Mouse (Mus musculus) kidney, adult 8-10 months (tissue): ENCODE measurements at regions not wholly inside any gene's neighbourhood (a gene's known extent, or its start where the extent isn't known, plus 50 kb on each side); places are given as distances from the start of the nearest gene placed in this dataset.

Experiments used
- DNase-seq, 2 experiments: peaks; one replicate each; pipeline ENCODE4 v3.0.0; 2022

DNA sequence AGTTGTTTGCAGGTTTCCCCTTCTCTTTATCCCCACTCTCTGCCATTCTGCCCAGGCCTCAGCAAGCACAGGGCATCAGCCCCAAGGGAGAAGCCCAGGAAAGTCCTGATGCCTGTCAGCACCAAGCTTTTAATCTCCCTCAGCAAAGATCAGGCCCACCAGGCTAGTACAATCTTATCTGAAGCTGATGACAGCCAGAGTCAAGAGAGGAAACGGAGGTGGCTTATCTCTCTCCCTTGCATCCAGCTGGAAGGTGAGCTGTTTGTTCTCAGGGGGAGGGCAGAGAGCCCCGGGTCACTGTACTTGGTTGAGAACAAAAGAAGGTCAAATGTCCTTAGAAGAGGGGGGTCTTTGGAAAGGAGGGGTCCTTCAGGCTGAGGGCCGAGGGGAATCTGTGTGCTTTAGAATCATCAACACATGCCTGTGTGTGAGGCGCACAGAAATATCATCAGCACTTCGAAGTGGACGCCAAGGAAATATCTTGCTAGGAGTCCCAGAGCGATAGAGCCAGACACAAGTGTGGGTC, 246.8 kb downstream of the Rybp start:
- DNase-seq, result no peak

DNA sequence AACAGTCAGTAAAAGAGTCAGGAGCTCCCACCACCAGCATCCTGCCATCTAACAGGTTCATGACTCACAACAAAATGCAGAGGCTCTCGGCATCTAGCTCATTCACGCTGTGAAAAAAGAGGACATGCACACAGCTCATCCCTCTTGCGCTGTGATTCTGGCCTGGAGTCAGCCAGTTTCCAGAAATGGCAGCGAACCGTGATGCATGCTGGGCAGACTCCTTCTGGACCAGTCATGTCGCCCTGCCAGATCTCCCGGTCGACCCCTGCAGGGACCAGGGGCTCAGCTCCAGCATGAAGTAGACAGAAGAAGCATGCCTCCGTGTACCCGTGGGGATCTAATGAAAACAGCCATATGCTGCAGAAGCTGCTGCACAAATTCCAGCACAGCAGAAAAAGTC, 254.6 kb downstream of the Rybp start:
- peak in 1 of 2 experiments; percentile 14 for DNase-seq

DNA sequence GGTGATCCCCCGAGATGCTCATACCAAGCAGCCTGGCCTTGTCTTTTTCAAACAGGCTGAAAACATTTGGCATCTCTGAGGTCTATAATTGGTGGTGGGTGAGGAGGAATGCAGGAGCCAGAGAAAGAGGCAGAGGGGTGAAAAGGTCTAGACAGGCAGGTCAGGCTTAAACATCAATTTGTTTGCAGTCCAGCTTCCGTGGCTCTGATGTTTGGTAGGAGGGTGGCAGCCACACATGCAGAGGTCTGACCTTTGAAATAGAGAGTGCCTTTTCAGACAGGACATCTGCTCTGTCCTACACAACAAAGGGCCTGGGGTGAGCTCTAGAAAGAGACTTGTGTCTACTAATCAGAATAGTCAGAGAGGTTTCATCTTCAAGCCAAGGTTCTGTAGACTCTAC, 256.8 kb downstream of the Rybp start:
- DNase-seq, result no peak

DNA sequence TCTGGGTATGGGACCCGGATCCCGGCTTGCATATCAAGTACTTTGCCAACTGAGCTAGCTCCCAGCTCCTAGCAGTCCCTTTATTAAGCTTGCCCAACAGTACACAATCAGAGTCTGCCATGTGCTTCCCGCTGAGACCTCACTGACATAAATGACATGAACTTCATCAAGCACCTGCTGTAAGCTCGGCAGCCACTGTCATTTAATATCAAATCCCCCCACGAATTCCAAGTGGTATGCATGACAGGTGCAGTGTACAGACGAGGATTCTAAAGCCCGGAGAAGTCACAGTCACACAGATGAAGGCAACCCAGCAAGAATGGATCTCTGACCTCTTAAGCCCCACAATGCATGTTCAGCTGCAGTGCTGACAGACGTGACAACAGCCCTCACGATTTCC, 257.3 kb downstream of the Rybp start:
- DNase-seq, result no peak

DNA sequence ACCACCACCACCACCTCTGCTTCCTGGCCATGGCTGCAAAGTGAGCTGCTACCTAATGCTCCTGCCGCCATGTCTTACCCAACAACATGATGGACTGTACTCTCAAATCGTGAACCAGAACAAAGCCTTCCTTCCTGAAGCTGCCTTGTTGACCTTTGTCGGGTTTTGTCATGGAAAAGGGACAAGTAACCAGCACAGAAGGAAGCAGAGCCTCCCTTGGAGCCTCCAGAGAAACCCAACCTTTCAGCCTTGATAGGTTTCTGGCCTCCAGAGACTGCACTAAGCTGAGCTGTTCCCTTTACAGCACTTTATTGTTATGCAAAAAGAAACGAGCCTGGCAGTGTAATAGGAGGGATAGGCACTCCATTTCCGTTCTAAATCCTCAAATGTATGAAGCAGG, 259.8 kb downstream of the Rybp start:
- DNase-seq, result no peak

DNA sequence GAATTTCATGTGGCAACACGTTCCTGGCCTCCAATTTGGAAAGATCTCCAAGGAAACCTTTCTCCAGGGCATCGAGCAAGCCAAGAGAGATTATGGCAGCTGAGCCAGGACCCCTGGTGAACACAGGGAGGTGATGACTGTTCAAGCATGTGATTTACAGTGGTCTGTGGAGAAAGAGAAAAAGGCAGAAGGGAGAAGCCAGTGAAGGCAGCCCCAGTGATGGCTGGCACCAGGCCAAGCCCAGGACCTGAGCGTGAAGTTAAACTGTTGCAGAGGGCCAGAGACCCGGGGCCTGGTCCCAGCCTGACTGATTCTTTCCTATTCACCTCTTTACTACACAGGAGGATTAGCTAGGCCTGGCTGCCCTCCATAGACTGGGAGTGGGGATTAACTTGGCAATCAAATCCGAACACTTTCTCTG, 261.7 kb downstream of the Rybp start:
- no peak for DNase-seq

DNA sequence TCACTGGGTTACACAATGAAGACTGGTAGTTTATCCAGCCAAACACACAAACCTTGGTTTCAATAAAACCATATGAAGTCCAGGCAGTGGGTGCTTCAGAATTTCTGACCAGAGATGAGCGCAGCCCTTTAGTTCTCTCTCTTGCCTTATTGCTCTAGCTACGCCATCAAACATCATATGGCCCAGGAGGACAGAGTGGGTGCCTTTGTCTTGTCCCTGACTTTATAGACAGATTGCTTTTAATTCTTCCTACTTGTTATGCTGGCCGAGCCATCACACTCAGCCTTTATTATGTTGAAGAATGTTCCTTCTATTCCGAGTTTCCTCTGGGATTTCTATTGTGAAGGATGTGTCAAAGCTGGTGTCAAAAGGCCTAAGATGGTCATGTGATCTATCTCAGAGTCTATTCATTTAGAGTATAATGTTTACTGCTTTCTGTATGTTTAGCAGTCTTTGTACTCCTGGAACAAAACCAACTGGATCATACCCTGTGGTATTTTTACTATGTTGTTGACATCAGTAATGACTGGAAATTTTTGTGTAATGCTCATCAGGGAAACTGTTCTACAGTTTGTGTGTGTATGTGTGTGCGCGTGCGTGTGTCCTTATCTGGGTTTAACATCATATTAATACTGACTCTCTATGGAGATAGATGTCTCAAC, 263.7 kb downstream of the Rybp start:
- no peak for DNase-seq

DNA sequence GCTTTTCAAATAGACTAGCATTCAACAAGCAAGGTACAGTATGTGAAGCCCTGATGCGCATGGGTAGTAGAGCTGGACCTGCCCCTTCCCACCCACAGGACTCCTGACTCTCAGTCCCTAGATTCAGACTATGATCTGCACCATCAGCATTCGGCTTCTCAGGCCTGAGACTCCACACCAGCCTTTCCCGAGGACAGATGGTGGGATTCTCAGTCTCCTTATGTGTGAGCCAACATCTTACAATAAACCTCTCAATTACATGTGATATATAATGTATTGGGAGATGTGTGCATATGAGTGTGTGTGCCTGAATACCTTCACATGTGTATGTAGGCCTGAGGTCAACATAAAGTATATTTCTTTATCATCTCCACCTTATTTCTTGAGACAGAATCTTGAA, 268.3 kb downstream of the Rybp start:
- no peak for DNase-seq

DNA sequence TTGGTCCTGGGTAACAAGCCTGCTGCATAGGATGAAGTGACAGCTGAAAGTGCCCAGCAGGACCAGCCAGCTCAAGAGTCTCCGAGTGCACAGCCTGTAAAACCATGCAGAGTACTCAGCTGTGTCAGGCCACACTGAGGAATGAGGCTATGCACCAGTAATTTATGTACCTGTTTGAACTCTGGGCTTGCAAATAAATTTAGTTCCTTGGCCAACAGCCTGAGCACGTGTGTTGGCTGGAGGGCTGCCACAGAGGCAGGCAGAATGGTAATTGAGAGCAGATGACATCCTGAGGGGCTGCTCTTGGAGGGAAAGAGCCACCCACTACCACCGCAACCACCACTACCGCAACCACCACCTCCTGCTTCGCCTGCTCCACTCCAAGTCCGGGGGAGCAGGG, 273.3 kb downstream of the Rybp start:
- peak; percentile 89 to 90 for DNase-seq

DNA sequence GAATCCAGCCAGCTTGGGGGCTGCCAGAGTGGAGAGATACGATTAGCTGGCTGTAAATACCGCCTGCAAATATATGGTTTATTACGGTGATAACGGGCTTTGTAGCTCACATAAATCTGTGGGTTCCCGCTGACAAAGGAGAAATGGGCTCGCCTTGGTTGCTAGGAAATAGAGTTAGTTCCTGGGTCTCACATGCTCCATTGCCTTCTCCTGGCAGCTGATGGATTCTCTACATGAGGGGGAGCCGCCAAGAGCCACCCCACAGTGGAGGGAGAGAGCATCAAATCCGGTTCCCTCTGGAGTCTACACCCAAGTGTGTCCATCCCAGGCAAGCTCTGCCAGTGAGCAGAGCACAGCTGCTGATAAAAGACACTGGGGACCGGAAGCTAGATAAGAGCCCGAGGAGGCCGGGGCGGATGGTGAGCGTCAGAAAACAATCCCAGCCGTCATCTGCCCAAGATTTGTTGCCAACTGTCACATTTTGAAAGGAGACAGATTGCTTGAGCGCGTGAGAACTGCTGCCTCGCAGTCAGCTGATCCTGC, 275.7 kb downstream of the Rybp start:
- DNase-seq, result peak; percentile 50 to 63

DNA sequence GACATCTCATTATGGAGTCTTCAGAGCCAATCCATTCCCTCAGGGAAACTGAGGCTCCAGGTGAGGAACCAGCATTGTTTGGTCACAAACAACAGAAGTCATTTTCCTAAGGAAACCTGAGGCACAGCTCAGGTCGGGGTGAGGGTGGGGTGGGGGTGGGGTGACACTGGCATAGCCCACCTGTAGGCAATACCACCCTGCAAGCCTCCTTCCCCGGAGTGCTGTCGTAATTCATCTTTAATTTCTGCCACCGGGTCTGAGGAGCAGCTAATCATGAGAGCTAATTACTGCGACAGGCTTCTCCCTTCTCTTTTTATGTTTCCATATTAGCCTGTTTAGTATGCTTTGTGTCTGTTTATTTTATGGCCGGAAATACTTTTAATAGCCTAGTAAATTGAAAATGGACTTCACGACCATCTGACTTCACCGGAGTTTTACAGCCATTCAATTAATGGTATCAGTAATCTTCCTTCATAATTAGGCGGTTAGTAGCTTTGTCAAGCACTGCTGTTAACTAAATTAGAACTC, 276.3 kb downstream of the Rybp start:
- no peak for DNase-seq

DNA sequence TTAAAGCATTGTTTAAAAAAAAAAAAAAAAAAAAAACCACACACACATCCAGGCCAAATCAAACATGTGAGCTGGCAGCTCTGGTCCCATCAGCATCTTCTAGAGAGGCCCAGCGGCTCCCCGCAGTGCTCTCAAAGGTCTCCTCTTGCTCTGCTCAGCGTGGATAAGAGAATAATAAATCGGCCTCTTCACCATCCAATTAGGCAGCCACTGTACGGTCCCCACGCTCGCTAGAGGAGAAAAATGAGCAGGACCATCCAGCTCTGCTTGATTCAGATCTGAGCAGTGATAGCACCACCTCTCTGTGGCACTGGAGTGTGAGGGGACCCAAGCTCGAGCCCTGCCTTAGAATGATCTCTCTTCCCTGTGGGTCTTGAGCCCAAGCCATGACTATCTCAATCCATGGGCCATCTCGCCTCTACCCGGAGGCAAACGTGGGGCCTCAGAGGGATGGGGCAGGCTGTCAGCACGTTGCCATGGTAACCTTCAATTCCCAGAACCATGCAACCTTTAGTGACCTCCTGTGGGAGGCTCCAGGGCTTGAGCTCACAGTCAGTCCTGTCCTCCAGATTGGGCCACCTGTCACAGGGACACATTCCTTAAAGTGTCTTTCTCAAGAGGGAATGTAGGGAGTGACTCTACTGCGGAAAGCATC, 273.6 kb upstream of the Prok2 start:
- DNase-seq, result no peak

DNA sequence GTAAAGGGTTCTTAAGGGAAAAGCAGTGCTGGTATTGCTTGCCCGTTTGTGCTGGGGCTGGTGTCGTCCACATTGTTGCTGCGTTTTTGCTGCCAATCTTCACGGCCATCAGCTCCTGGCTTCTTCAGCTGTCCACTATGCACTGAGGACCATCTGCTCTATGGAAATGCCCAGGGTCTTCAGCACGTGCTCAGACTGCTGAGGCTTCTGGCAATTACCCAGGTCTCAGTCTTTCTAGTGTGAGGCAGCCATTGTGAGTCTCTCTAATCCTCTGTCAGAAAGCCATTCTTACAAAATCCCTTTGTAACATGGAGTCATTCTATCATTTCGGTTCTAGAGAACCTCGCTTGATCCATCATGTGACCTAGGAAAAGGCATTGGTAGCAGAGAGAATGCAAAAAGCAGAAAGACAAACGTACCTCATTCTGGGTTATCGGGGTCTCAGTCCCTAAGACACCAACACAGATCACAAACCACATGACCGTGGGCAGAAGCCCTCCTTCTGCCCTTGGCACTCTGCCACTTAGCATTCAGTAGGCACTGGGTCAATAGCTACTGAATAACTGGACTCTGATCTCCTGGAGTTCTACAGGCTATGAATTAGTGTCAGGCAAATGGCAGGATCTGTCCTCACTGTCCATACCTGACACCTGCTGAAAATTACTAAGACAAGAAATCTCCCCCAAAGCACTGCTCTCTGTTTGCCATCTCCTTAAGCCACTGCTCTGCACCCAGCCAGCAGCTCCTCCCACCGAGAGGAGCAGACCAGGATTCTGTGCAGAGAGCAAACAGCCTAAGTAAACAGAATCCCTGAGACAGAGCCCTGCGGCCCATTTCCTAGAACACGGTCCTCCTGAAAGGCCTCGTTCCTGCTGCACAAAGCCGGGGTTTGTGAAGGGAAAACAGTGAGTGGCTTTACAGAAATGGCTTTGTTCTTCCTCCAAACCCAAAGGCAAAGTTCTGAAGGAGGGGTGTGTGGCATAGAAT, 270.1 kb upstream of the Prok2 start:
- no peak for DNase-seq

DNA sequence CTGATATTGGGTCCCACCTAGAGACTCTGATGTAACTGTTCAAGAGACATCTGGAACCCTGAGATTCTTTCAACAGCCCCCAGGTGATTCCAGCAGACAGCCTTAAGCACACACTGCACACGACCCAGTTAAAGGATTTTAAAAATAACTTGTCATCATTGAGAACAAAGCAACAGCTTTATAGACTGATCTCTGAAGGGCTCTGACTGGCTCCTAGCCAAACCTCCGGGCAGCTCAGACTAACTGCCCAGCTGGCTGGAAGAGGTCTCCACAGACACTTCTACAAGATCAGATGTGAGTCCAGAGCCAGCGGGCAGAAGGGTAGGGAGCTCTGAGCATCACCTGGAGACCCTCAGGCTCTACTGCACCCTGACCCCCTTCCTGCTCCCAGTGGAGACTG, 267.8 kb upstream of the Prok2 start:
- DNase-seq, result no peak

DNA sequence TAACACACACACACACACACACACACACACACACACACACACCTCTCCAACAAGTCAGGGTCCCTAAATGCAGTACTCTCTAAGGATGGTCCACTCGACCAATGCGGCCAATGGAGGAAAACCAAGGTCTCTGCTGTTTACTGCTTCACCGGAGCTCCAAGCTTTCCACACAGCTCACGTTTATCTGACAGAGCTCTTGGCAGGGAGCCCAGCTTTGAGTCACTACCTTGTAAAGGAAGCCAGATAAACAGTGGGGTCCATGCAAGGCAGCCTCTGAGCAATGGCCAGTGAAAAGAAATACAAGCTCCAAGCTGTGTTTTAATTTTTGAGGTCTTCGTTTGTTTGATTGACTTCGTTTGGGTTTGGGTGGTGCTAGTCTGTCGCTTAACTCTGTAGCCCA, 264.9 kb upstream of the Prok2 start:
- peak; percentile 60 to 71 for DNase-seq

DNA sequence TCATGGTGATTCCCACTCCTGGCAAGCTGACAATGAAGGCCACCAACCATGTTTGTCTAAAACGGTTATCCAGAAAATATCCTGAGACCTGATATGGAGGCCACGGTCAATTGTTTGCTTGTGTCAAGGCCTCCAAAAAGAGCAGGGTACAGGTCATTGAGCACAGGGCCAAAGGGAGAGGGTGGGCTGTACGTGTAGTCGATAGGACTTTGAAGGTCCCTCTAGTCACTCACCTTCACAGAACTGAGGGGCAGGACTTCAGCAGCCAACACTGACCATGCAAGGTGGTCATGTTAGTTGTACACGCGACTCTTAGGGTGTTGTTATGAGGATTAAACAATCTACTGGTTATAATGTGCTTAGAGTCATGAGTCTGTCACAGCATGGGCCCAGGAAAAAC, 264.4 kb upstream of the Prok2 start:
- no peak for DNase-seq

DNA sequence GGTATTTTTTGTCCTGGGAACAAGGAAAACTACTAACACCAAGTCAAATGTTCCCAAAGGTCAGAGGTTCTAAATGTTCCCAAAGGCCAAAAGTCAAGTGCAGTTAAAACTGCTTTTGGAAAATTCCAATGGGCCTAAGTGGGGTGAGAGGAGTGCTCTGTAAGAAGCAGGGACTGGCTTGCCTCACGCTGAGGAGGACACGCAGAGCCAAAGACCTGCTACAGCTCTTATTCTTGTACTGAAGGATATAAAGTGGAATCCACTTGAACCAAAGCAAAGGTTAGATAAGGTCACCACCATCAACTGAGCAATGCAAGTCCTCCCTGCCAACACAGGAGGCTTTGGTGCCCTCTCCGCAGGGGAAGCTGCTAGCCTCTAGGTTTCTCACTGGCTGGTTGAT, 260.3 kb upstream of the Prok2 start:
- no peak for DNase-seq

DNA sequence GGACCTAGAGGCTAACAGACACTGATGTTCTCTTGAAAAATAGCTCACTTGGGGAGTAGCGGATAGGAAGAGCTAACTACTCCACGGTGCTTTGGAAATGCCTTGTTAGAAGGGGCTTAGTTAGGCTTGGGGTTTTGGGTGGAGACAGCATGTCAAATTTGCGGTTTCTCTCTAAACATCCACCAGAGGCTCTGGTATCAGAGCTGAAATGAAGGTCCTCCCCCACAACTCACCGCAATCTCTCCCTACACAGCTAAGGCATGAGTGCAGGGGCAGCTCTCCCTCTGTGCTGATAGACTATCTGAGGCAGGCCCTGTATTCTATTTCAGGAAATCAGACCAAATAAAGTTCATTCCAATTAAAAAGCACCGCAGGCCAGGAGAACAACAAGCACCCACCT, 259.1 kb upstream of the Prok2 start:
- no peak for DNase-seq

DNA sequence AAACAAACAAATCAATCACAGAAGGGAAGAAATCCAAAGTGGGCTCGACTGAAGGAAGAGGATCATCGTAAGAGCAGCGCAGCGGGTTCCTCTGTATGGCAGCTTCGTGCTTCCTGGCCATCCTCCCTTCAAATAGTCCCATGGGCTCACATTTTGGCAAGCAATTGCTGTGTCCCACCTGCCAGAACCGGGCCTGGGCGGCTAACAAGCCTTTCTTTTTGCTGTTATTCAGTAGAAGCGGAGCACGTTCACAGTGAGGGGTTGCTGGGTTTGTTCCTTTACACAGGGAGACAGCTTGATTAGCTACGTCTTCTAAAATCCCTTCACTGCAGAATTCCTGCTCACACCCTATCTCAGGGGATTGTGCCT, 258.6 kb upstream of the Prok2 start:
- DNase-seq, result no peak

DNA sequence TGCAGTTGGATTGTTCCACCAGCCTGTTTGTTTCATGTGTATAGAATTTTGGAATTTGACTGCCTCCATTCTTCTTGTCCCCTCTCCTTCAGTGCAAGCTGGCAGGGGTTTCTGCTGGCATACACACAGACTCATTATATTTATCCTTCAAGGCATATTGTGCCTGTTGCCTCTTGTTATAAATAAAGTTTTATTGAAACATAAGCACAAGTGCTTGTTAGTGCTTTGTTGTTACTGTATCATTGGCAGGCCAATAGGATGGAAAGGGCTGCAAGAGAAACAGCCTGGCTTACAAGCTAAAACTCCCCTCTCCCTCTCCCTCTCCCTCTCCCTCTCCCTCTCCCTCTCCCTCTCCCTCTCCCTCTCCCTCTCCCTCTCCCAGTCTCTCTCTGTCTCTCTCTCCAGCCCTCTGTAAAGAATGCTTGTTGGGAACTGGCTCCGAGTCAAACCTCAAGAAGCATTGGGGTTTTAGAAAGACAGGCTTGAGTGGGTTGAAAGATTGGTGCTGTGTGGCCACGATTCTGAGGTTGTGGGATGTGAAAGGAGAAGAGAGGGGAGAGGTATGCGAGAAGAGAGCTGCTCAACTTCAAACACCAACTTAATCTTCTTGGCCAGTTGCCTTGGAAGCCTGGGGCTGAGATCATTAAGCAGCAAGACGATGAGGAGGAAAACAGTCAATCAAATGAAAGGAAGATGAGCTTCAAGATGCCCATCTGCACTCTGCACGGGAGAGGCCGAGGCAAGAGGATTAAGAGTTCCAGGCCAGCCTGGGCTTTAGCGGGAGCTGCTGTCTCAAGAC, 258.1 kb upstream of the Prok2 start:
- no peak for DNase-seq

DNA sequence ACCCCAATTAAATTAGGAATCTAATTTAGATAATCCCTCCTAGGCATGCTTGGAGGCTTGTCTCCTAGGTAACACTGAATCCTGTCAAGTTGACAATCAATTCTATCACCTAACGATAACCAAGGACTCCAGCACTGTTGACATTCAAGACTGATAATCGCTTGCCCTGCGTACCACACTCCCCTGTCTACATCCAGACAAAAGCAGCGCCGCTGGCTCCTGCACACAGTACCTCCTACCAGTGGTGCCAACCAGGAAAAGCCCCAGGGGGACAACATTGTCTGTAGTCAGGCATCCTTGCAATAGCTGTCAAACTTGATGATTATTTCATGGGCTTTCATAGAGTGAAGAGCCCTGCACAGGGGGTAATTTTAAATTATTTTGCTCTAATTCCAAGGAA, 253.4 kb upstream of the Prok2 start:
- no peak for DNase-seq

DNA sequence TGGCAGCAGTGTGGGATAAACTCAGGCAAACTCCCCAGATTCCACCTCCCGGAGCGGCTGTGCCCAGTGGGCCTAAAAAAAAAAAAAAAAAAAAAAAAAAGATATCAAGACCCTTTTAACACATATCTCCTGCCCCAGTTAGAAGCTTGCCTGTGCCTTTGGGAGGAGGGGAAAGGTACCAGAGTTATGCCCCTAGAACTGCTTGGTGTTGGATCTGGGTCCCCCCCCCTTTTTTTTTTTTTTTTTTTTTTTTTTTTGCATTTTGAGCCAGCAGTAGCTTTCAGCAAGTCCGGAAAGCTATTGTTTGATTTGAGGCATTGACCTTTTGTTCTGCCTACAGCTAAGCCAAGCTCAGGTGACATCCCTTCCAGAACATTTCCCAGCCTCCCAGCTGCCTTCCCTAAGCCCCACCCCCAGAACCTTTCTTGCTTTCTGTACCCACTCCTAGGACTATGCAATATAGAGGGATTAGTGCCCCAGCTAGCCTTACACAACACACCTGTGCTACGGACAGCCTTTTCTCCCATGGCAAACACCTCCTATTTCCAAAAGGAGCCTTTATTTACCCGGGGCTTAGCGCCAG, 252.1 kb upstream of the Prok2 start:
- no peak for DNase-seq
